Mouse (Mus musculus) testis, adult 2 months (tissue): ENCODE data around the gene 6030445D17Rik. TPM values are rescaled to one million over a fixed set of nuclear protein-coding genes. Genes with fewer than 3 reads are reported as not detected.

ENCODE experiments used
- H3K27ac ChIP-seq: fragments of 200-500 bp; 2 replicates; pipeline ENCODE4 v1.5.1; 2012; ENCODE audit warnings: low read depth, low read length; ENCODE audit not compliant: control insufficient read depth, insufficient read depth
- H3K27me3 ChIP-seq: fragments of 200-500 bp; 2 replicates; pipeline ENCODE4 v1.6.1; 2012; ENCODE audit warnings: mild to moderate bottlenecking, low read length, moderate library complexity; ENCODE audit not compliant: control insufficient read depth, insufficient read depth
- H3K36me3 ChIP-seq: fragments of 200-500 bp; 2 replicates; pipeline ENCODE4 v1.6.1; 2012; ENCODE audit warnings: mild to moderate bottlenecking, low read length; ENCODE audit not compliant: control insufficient read depth, insufficient read depth
- H3K4me1 ChIP-seq: fragments of 200-500 bp; 2 replicates; pipeline ENCODE4 v1.6.1; 2012; ENCODE audit warnings: low read length; ENCODE audit not compliant: control insufficient read depth, insufficient read depth
- H3K4me3 ChIP-seq: fragments of 200-500 bp; 2 replicates; pipeline ENCODE4 v1.5.1; 2012; ENCODE audit warnings: low read depth, mild to moderate bottlenecking, low read length, moderate library complexity, mixed read lengths; ENCODE audit not compliant: control insufficient read depth
- CTCF ChIP-seq: fragments of 200-500 bp; IDR thresholded peaks from 2 replicates; pipeline ENCODE4 v1.5.1; 2012; ENCODE audit warnings: low read depth, mild to moderate bottlenecking, inconsistent platforms, low read length, moderate library complexity; ENCODE audit not compliant: control insufficient read depth, insufficient read depth, insufficient replicate concordance
- POLR2A ChIP-seq: fragments of 200-500 bp; IDR thresholded peaks from 2 replicates; pipeline ENCODE4 v1.6.1; 2012; ENCODE audit warnings: low read depth, mild to moderate bottlenecking, inconsistent platforms, low read length, moderate library complexity; ENCODE audit not compliant: control insufficient read depth
- polyA plus RNA-seq: library from polyadenylated mRNA; depleted of rRNA; stranded (reverse); fragments of >200 nt; gene quantifications from 2 replicates; pipeline ENCODE4 v1.2.3, GENCODE M21; 2012; rRNA removed

6030445D17Rik gene
- polyA plus RNA-seq, 1 experiment: not detected

DNA sequence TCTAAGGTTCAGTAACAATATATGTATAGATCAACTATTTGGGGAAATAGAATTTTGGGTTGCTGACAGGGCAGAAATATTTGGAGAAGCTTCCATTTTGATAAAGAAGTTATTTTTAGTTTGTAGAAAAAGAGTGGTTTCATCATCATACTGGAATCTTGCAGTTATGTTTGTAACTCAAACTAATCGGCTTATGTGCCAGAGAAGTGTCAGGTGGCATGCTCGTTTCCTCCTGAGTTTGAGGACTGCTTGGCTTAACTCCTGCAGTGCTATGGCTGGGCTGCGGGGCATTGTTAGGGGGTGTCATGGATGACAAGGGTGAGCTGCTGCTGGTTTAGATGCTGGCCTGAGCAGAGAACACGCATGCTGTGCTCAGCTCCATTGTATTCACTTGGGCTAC, 49.7 kb downstream of the 6030445D17Rik start:
- TF ChIP-seq POLR2A: no peak
- no peak for TF ChIP-seq CTCF
- no peaks in the 10 kb centered on the region for H3K36me3 ChIP-seq
- no peak overlapping the region for H3K27ac ChIP-seq
- no peaks in the 10 kb centered on the region for H3K27me3 ChIP-seq
- H3K4me3 ChIP-seq: no peak overlapping the region
- H3K4me1 ChIP-seq: no peaks in the 10 kb centered on the region; the same call in 1 of the 2 replicates

DNA sequence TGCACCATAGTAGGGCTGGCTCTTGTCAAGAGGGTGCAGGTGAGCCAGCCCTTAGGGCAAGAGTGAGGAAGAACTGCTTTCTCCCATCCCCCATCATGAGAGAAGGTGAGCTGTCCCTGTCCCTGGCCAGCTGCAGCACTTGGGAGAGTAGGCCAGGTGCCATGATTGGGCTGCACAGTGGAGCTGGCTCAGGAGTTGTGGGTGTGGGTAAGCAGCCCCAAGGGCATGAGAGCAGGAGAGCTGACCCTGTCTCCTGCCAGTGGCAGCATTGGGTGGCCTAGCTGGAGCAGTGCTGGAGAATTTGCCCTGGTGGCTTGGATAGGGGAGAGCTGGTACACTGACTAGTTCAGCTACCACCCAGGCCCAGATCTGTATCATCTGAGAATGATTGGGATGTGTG, 50.9 kb downstream of the 6030445D17Rik start:
- Histone ChIP-seq H3K27me3 (no peaks in the 10 kb centered on the region), H3K4me1 (no peaks in the 10 kb centered on the region; the same call in 1 of the 2 replicates), H3K36me3 (no peaks in the 10 kb centered on the region), H3K27ac (no peak overlapping the region), H3K4me3 (no peak overlapping the region)
- TF ChIP-seq POLR2A: no peak

Other genes with a start within 250 kb of the 6030445D17Rik start
- 0.49 and 0.54 TPM in 2 replicates for gene Tcea3, start 214.5 kb upstream of the 6030445D17Rik start, polyA plus RNA-seq
- gene Zfp46, start 177.6 kb upstream of the 6030445D17Rik start, polyA plus RNA-seq: 4.8 and 5.4 TPM in 2 replicates
- 25.5 and 30.3 TPM in 2 replicates for gene Hnrnpr, start 151.3 kb upstream of the 6030445D17Rik start, polyA plus RNA-seq
- gene Htr1d, start 38.7 kb upstream of the 6030445D17Rik start, polyA plus RNA-seq: 0.15 and 0.30 TPM in 2 replicates
- gene Luzp1, start 7.5 kb downstream of the 6030445D17Rik start, polyA plus RNA-seq: 60.4 and 61.1 TPM in 2 replicates
- 43.3 and 46.7 TPM in 2 replicates for gene Kdm1a, start 140.5 kb downstream of the 6030445D17Rik start, polyA plus RNA-seq
- 55.4 and 68.3 TPM in 2 replicates for gene Tex46, start 148.2 kb downstream of the 6030445D17Rik start, polyA plus RNA-seq
- 0.20 and 0.47 TPM in 2 replicates for gene Lactbl1, start 160.4 kb downstream of the 6030445D17Rik start, polyA plus RNA-seq